Mouse (Mus musculus) Patski (cell line): ENCODE measurements around the gene Cep78. TPM values are rescaled to one million over a fixed set of nuclear protein-coding genes. Genes with fewer than 3 reads are reported as not detected.
A peak's percentile ranks its signal among the peaks of the same experiment; 100 is the strongest.
"Not testable (repeated sequence)": the region's sequence is repeated elsewhere in the genome, so short reads cannot be mapped to it uniquely, and the experiment has no call there.

ENCODE experiments used
- ATAC-seq: fragments of 100-300 bp; one replicate; pipeline ENCODE4 v1.8.0; 2021
- CTCF ChIA-PET: fragments of 350-600 bp; sonication (Branson Sonifier 250); formaldehyde crosslinking; loops from one replicate; lab custom pipeline; 2022; ENCODE audit warnings: inconsistent platforms; lab: Charles Lee
- POLR2A ChIA-PET: fragments of 350-600 bp; sonication (Branson Sonifier 250); formaldehyde crosslinking; loops from one replicate; lab custom pipeline; 2022; ENCODE audit warnings: antibody characterized with exemption, inconsistent platforms; lab: Charles Lee
- DNase-seq: peaks from one replicate; pipeline ENCODE4 v3.0.0-alpha.2; 2011; ENCODE audit warnings: low read depth, low spot score
- H3K27me3 ChIP-seq: fragments of 371-371 bp; one replicate; pipeline ENCODE4 v1.5.1; 2021
- CTCF ChIP-seq: fragments of 100-300 bp; IDR thresholded peaks from one replicate; pipeline ENCODE4 v1.5.1; 2021
- in situ Hi-C: fragments of 300-500 bp; cut with MboI; formaldehyde crosslinking; loops from 3 replicates; pipeline ENCODE4 v1.11.1; 2018; ENCODE audit warnings: low pct_unique_long_range_greater_than_20kb, mixed read lengths
- polyA plus RNA-seq: library from polyadenylated mRNA; unstranded; gene quantifications from one replicate; pipeline ENCODE4 v1.2.3, GENCODE M21; 2021

Cep78 gene
- polyA plus RNA-seq, result 13.7 TPM

DNA sequence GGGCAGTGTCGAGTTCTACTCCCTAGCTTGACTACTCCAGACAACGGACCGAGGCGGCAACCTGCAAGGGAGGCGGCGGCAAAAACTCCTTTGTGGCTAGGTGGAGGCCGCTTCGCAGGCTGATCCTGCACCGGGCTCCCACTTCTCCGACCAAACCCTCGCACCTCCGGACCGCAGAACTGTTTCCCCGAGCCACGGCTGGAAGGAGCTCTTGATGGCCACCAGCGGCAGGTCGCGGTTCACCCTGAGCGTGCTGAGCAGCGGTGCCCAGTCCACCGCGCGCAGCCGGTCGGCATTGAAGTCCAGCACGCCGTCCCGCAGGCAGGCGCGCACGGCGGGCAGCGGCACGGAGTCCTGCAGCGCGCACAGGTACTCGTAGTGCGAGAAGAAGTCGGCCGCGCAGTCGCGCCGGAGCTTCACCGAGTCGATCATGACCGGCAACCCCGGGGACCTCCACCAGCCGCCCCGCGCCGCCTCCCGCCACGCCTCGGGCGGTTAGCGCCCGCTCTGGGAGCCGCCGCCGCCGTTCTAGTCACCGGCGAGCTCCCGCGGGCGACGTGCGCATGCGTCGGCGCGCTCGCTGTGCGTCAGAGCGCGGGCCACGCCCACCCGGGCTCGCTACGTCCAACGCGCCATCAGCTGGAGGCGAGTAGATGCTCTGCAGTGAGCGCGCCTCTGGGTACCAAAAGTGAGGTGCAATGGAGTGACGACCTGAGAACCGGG is at the start of gene Cep78:
Cep78 (minus strand) TSS at position 541 of the 723 bp plus-strand sequence.
- ATAC-seq, result peak; percentile 87
- no peak for TF ChIP-seq CTCF
- no peak for DNase-seq
- in situ Hi-C loops, result no loop called here
- ChIA-PET CTCF (interaction anchor here (0.8 to 1.5 kb wide), 4 partner anchors 19 to 117 kb away, joined by 3 to 6 read pairs (median 3); no protein-coding TSS in a partner anchor), POLR2A (no interaction called here)
- H3K27me3 ChIP-seq, result no peaks in the 10 kb centered on the region

DNA sequence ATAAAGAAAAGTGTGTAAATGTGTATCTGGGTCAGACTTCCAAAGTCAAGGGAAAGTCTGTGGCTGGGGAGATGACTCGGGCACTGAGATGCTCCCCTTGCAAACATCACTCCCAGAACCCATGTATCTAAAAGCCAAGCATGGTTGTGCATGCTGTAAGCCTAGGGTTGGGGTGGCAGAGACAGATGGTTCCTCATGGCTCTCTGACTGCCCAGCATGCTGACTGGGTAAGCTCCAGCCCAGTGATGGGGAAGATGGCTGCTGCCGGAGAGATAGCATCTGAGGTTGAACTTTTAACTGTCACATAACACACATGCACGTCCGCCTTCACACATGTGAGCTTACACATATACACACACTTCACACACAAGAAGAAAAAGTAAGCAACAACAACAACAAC is 46.5 kb upstream of the Cep78 start:
- DNase-seq (no peak), ATAC-seq (no peak)
- TF ChIP-seq CTCF, result no peak
- H3K27me3 ChIP-seq, result no peaks in the 10 kb centered on the region
- in situ Hi-C loops, result no loop called here
- CTCF ChIA-PET, result no interaction called here
- POLR2A ChIA-PET, result no interaction called here

DNA sequence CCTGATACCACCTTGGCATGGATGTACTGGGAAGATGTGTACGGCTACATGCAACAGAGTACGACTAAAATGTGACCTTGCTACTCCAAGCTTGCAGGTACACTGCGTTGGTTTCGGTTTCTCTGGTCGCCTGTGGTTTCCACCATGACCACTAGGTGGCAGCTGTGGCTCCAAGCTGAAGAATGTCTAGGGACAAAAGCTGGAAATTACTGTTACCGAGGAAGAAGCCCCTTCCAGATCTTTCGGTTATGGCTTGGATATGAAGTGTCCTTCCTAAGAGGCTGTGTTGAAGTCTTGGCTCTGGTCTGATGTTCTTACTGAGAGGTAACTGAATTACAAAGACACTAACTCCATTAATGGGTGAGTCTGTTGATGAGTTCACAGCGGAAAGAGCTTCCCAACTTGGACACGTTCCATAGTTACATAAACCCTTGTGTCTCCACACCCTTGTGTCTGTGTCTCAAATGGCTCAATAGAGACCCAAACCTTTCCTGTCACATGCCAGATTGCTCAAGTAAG is 44.5 kb upstream of the Cep78 start:
- CTCF ChIA-PET, result interaction anchor here (0.9 kb wide), 1 partner anchor 23 kb away, joined by 3 read pairs; no protein-coding TSS in a partner anchor
- in situ Hi-C loops, POLR2A ChIA-PET, DNase-seq, H3K27me3 ChIP-seq: not testable (repeated sequence)
- peak; percentile 70 for TF ChIP-seq CTCF
- peak; percentile 96 for ATAC-seq

DNA sequence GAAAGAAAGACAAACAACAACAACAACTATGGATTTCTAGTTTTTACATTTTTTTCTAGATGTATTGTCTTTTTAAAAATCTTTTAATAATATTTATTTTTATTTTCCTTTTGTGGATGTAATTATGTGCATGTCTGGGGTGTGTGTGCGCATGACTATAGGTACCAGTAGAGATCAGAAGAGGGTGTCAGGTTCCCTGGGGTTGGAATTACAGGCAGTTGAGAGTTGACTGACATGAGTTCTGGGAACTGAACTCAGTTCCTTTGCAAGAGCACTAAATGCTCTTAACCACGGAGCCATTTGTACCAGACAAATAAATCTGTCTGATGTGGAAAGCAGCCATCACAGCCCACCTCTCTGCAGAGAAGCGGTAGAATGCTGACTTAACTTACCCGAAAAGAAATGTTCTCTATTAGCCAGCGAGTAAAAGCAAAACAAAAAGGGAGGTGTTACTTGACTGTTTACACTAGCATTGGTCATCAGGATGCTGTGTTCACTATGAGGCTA is 44.0 kb upstream of the Cep78 start:
- in situ Hi-C loops, result no loop called here
- TF ChIP-seq CTCF, result no peak
- DNase-seq (no peak), ATAC-seq (no peak)
- CTCF ChIA-PET, result interaction anchor here (0.9 kb wide), 1 partner anchor 23 kb away, joined by 3 read pairs; no protein-coding TSS in a partner anchor
- POLR2A ChIA-PET, result no interaction called here
- no peaks in the 10 kb centered on the region for H3K27me3 ChIP-seq

DNA sequence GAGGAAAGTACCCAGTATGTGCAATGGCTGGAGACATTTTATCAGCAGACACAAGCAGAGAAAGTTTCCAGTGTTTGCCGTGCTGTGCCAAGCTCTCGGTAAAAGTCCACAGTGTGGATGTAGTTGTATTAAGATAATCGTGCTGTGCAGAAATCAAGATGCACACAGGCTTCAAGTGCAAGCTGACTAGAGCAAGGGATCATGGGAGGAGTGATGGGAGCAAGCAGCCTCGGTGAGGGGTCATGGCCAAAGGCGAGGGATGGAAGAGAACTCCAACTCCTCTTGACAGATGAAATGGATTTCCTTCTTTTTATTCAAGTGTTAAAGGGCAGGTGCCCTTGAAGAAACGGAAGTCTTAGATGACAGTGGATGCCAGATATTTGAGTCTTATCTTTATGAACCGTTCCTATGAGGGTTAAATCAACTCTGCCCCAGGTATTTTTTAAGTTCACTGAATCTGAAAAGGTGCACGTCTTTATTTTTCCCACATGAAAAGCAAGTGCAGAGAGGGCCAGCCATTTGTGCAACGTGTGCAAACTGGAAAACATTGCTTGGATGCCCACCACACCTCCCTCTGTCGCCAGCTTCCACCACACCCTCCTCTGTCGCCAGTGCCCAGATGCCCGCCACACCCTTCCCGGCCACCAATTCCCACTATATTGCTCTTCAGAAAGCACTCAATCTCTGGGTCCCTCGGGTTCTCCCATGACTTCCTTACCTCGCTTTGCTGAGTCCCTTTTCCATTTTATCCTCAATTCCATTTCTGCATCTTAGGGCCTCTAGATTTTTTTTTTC is 43.3 kb upstream of the Cep78 start:
- TF ChIP-seq CTCF, result no peak
- ChIA-PET CTCF (interaction anchor here (0.9 to 1.3 kb wide), 4 partner anchors 8 to 31 kb away, joined by 3 to 4 read pairs (median 3); no protein-coding TSS in a partner anchor), POLR2A (no interaction called here)
- DNase-seq (no peak), ATAC-seq (no peak)
- no peaks in the 10 kb centered on the region for H3K27me3 ChIP-seq
- in situ Hi-C loops, result no loop called here

DNA sequence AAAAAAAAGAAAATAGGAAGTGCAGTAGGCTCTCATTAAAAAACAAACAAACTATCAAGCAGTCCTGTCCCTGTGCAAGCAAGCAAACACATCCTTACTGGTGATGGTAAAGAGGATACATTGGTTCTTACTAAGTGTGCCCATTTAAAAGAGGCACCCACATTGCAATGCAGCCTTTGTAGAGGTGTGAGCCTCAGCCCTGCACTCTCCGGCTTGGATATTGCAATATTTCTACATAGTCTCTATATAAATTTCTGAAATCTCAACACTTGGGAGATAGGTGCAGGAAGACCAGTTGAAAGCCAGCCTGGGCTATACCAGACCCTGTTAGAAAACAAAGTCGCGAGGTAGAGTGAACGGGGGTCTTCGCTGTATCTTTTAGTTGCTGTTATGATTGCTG is 41.5 kb upstream of the Cep78 start:
- CTCF ChIA-PET, result no interaction called here
- ATAC-seq, result no peak
- no peak for DNase-seq
- POLR2A ChIA-PET, result no interaction called here
- no peak for TF ChIP-seq CTCF
- in situ Hi-C loops, result no loop called here
- H3K27me3 ChIP-seq, result no peaks in the 10 kb centered on the region

DNA sequence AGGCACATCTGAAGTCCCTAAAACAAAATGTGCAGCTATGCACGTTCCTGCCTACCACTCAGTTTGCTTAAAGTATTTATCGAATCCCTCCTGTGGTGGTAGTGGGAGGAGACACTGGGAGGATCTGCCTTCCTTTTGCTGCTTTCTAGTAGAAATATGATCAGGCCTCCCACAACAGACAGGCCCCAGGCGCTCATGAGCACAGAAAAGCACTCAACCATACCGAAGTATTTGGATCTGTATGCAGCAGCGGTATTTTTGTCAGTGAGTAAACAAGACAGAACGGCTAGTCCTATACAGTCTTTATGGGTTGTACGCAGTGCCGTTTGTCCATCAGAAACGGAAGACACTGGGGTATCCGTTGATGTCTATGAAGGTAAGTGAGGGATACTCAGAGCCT is 37.4 kb upstream of the Cep78 start:
- TF ChIP-seq CTCF, result no peak
- ChIA-PET CTCF (interaction anchor here (0.7 to 1.4 kb wide), 3 partner anchors 15 to 331 kb away, joined by 3 read pairs; no protein-coding TSS in a partner anchor), POLR2A (no interaction called here)
- in situ Hi-C loops, result no loop called here
- H3K27me3 ChIP-seq, result no peaks in the 10 kb centered on the region
- ATAC-seq, result peak; percentile 99
- DNase-seq, result no peak

DNA sequence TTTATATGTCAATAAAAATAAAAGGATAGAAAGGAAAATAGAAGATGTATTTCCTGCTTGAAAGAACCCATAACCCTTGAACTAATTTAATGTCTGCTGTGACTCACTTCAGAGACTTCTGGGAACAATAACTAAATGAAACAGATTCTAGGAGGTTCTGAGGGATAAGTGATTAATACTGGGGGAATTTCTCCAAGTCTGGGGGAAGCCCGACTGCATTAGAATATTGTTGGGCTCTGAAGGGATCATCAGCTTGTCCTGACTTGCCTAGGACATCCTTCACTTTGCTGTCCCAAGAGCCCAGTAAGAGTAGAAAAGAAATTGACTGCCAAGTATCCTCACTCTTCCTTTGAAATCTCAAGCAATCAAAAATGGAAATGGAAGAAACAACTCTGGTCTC is 31.4 kb upstream of the Cep78 start:
- DNase-seq (peak; percentile 65), ATAC-seq (peak; percentile 86)
- TF ChIP-seq CTCF, result no peak
- no peaks in the 10 kb centered on the region for H3K27me3 ChIP-seq
- CTCF ChIA-PET, result interaction anchor here (1.7 kb wide), 1 partner anchor 11 kb away, joined by 3 read pairs; no protein-coding TSS in a partner anchor
- in situ Hi-C loops, result no loop called here
- POLR2A ChIA-PET, result no interaction called here

DNA sequence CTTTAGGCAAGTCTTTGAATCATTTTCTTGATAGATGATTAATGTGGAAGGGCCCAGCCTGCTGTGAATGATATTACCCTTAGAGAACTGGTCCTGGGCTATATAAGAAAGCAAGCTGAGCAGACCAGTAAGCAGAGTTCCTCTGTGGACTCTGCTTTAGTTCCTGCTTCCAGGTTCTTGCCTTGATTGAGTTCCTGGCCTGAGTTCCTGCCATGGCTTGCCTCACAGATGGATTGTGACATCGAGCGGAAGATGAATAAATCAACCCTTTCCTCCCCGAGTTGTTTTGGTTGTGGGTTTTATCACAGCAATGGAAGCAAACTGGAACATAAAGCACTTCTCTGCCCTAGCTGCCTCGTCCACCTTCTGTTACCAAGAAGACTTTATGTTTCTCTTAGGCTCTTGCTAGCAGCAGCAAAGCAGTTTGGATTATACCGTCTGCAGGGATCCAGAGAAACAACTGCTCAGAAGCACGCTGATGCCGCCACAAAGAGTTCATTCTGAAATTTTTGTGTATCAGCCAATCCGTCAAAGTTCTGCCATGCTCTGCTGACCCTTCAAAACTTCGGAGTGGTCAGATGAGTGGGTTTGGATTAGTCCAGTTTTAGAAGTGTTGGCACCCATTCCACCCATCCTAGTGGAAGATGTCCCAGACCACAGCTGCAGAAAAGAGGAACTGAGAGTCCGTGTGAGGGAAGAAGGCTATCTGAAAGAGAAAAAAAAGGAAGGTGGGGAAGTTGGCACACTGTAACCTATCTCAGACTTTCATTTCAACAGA is 30.6 kb upstream of the Cep78 start:
- CTCF ChIA-PET, result interaction anchor here (1.7 kb wide), 1 partner anchor 12 kb away, joined by 3 read pairs; no protein-coding TSS in a partner anchor
- DNase-seq (peak; percentile 60), ATAC-seq (peak; percentile 58)
- in situ Hi-C loops, result no loop called here
- POLR2A ChIA-PET, result interaction anchor here (0.6 kb wide), 1 partner anchor 89 kb away, joined by 3 read pairs; no protein-coding TSS in a partner anchor
- TF ChIP-seq CTCF, result no peak
- no peaks in the 10 kb centered on the region for H3K27me3 ChIP-seq
